Mouse (Mus musculus): ENCODE results near the gene Hcar1.
A peak's percentile ranks its signal among the peaks of the same experiment; 100 is the strongest.

Gene Hcar1

GRCm38 (mm10) chr5:123879928-123880327 is at the start of gene Hcar1:
Gene Hcar1 (minus strand): TSS chr5:123880020.
- DNase-seq (ENCODE audit: low spot score in 2 of 2), result peak; percentile 47 to 66

- no peak for DNase-seq (ENCODE audit: low spot score in 2 of 2)
Measured at GRCm38 (mm10) chr5:123927118-123927517, 47.3 kb upstream of the Hcar1 start, which contains the start of gene Gm43518. Gene Gm43518 (plus strand): TSS chr5:123927418.

- no peak for DNase-seq (ENCODE audit: low spot score in 2 of 2)
Measured at GRCm38 (mm10) chr5:123922112-123922511, 42.3 kb upstream of the Hcar1 start.

GRCm38 (mm10) chr5:123914852-123915251 is 35.0 kb upstream of the Hcar1 start:
- DNase-seq (ENCODE audit: low spot score in 2 of 2), result no peak

- DNase-seq (ENCODE audit: low spot score in 2 of 2), result no peak
Measured at GRCm38 (mm10) chr5:123907631-123907977, 27.8 kb upstream of the Hcar1 start.

- peak; percentile 99 to 100 for DNase-seq (ENCODE audit: low spot score in 2 of 2)
Measured at GRCm38 (mm10) chr5:123906976-123907630, 27.3 kb upstream of the Hcar1 start, which contains the start of gene Denr. Gene Denr (plus strand): TSS chr5:123907175.

- no peak for DNase-seq (ENCODE audit: low spot score in 2 of 2)
Measured at GRCm38 (mm10) chr5:123906146-123906975, 26.5 kb upstream of the Hcar1 start.

GRCm38 (mm10) chr5:123904059-123904672 is 24.3 kb upstream of the Hcar1 start:
- DNase-seq (ENCODE audit: low spot score in 2 of 2), result no peak

DNA sequence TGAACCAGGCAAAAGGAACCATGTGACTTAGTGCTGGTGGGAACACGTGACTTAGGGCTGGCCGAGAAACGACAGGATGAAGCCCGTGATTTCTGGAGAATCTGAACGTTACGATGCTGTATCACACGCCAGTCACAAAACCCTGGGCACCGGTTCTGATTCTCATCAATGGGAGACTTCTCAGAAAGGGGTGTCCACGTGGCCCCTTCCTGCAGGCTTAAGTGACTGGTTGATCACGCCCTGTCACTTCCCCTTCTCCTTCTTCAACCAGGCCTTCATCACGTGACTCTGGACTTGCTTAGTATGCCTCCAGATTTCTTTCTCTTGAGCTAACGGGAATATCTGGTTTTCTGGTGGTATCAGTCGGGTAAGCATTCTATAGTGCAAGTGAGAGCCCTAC is 17.5 kb upstream of the Hcar1 start:
- no peak for DNase-seq (ENCODE audit: low spot score in 2 of 2)

DNA sequence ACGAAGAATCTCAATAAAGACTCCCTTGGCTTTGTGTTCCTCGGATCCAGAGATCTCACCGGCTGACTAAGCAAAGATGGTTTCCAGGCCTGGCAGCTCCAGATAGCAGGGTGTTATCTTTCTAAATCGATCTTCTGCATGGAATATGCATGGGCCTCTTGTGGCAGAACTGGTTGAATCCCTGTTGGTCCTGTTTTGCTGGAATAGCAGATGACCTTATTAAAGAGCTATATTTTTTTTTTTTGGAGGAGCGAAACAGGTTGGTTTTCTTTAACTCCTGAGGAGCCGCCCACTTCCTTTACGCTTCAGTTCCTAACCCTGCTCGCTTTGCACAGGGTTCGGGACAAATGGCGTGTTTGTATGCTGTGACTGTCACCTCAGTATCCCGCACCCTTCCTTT is 16.6 kb upstream of the Hcar1 start:
- no peak for DNase-seq (ENCODE audit: low spot score in 2 of 2)

GRCm38 (mm10) chr5:123893520-123893919 is 13.7 kb upstream of the Hcar1 start:
- DNase-seq (ENCODE audit: low spot score in 2 of 2), result no peak

- DNase-seq (ENCODE audit: low spot score in 2 of 2), result no peak
Measured at GRCm38 (mm10) chr5:123891669-123892068, 11.8 kb upstream of the Hcar1 start.

DNA sequence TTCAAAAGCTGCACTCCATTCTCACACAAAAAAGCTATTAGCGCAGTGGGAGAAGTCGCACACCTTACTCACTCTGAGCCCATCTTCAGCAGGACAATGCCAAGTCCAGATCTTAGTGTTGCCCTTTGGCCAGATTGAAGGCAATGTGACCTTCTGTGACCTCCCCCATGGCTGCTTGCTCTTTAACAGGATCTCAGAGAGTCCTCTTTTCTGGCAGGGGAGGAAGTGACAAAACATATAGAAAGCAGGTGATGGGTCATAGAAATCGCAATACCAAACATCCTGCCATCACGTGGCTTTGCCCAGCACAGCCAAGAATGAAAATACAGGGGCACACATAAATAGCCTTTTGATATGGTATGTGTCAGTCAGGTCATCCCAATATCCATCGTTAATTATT is 11.2 kb upstream of the Hcar1 start:
- DNase-seq (ENCODE audit: low spot score in 2 of 2), result no peak

- DNase-seq (ENCODE audit: low spot score in 2 of 2), result no peak
Measured at GRCm38 (mm10) chr5:123890312-123890711, 10.5 kb upstream of the Hcar1 start.

GRCm38 (mm10) chr5:123886365-123886764 is 6.5 kb upstream of the Hcar1 start:
- no peak for DNase-seq (ENCODE audit: low spot score in 2 of 2)

GRCm38 (mm10) chr5:123884332-123884731 is 4.5 kb upstream of the Hcar1 start:
- DNase-seq (ENCODE audit: low spot score in 2 of 2), result no peak

- DNase-seq (ENCODE audit: low spot score in 2 of 2), result no peak
Measured at GRCm38 (mm10) chr5:123883891-123884290, 4.1 kb upstream of the Hcar1 start.

DNA sequence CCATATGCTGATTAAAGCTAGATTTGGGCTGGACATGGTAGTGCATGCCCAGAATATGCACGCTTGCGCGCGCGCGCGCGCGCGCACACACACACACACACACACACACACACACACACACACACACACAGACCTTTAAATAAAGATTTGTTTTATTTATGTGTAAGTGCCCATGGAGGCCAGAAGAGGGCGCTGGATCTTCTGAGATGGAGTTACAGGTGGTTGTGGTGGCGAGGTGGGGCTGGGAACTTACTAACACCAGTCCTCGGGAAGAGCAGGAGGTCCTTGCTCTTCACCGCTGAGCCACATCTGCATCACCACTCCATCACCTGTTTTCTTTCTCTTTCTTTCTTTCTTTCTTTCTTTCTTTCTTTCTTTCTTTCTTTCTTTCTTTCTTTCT is 958 bp upstream of the Hcar1 start:
- no peak for DNase-seq (ENCODE audit: low spot score in 2 of 2)

DNA sequence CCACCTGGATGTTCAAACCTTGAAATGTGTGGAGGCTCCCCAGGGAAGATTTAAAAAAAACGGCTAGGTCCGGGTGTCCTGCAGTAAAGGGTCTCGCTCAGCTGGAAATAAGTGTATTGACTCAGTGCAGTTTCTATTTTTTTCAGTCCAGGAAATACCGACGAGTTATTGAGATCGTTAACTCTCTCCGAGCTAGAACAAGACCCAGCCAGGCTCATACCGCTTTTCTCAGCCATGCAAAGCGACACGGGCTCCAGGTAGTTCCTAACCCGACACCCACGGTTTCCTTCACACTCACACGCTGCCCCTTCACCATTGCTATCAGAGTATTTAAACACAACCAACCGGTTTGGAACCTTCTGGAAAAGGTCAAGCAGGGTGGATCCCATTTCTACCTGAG is 1.8 kb downstream of the Hcar1 start:
- no peak for DNase-seq (ENCODE audit: low spot score in 2 of 2)

- no peak for DNase-seq (ENCODE audit: low spot score in 2 of 2)
Measured at GRCm38 (mm10) chr5:123874177-123874576, 5.6 kb downstream of the Hcar1 start.

DNA sequence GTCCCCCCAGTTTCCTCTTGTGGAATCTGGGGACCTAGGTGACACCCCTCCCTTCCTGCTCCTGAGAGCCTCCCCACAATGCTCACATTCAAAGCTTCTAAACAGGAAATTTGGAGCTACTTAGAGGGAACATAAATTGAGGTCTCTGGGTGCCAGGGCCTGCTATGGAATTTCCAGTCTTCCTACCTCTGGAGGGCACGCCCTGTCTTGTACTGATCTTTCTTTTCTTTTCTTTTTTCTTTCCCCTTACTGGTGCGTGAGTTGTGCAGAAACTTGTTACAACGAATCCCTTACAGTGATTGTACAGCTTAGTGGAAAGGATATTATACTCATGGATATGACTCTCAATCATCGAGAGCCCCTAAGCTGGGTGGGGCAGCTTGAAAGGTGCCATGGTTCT is 10.2 kb downstream of the Hcar1 start:
- DNase-seq (ENCODE audit: low spot score in 2 of 2), result no peak

DNA sequence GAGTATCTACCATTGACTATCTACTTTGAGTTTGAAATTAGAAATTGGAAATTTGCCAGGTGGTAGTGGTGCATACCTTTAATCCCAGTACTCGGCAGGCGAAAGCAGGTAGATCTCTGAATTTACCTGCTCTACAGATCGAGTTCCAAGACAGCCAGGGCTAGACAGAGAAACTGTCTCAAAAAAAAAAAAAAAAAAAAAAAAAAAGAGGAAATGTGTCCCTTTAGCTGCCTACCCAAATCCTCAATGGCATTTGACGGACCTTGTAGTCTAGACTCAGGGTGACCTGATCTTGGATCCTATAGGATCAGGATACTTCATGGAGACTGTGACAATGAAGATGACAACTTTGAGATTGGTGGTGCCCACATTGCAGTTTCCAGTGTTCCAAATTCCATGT is 13.4 kb downstream of the Hcar1 start:
- DNase-seq (ENCODE audit: low spot score in 2 of 2), result no peak

DNA sequence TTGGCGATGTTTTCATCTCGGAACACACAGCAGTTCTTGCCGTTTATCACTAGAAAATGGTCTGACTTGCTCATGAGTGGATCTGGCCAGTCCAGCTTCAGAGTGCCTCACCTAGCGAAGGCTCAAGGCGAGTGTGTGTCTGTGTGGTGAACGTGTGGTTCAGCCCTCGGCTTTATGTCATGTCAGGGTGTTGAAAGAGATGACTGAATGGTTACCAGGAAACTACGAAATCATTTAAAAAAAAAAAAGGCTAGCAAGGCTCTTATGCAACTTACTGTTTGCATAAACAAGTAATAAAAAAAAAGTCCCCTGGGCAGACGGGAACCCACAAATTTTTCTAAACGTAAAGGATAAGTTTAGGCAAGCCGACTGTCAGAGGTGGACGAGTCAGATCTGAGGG is 14.5 kb downstream of the Hcar1 start, which contains the start of gene Hcar2:
Gene Hcar2 (minus strand): TSS at position 135 of the 400 bp plus-strand sequence.
- no peak for DNase-seq (ENCODE audit: low spot score in 2 of 2)

All from urinary bladder, postnatal 4 days (tissue).